Mouse (Mus musculus) midbrain, embryonic 12.5 days (tissue): Measurements from ENCODE around the gene Gimap4. TPM values are rescaled to one million over a fixed set of nuclear protein-coding genes. Genes with fewer than 3 reads are reported as not detected.

Experiments
- polyA plus RNA-seq: library from polyadenylated mRNA; unstranded; fragments of >200 nt; fragmentation: Nextera tagmentation; extraction: Ambion mirVana; gene quantifications from 2 replicates; pipeline ENCODE4 v1.2.1, GENCODE M21; 2016

The Gimap4 gene
- polyA plus RNA-seq, 1 experiment from 2014 or later: 2.3 TPM

Other genes with a start within 250 kb of the Gimap4 start
- gene Zfp467, start 238.7 kb upstream of the Gimap4 start, polyA plus RNA-seq: 19.9 and 22.9 TPM in 2 replicates
- gene Sspo, start 236.3 kb upstream of the Gimap4 start, polyA plus RNA-seq: 0.10 and 0.22 TPM in 2 replicates
- gene Atp6v0e2, start 146.9 kb upstream of the Gimap4 start, polyA plus RNA-seq: 85.7 and 89.9 TPM in 2 replicates
- gene Lrrc61, start 129.8 kb upstream of the Gimap4 start, polyA plus RNA-seq: 18.1 and 22.3 TPM in 2 replicates
- 1.7 and 3.1 TPM in 2 replicates for gene Rarres2, start 111.8 kb upstream of the Gimap4 start, polyA plus RNA-seq
- not detected in 2 replicates for gene Gm45021, start 94.9 kb upstream of the Gimap4 start, polyA plus RNA-seq
- gene Repin1, start 90.7 kb upstream of the Gimap4 start, polyA plus RNA-seq: 50.1 and 54.1 TPM in 2 replicates
- 0.65 TPM in 1 of 2 replicates, not detected in the other for gene Gm44965, start 90.6 kb upstream of the Gimap4 start, polyA plus RNA-seq
- gene Zfp775, start 82.5 kb upstream of the Gimap4 start, polyA plus RNA-seq: 13.3 and 15.7 TPM in 2 replicates
- 1.4 and 1.5 TPM in 2 replicates for gene AI854703, start 57.8 kb upstream of the Gimap4 start, polyA plus RNA-seq
- 0.45 and 0.77 TPM in 2 replicates for gene Gimap8, start 37.3 kb upstream of the Gimap4 start, polyA plus RNA-seq
- gene Gimap9, start 8.4 kb upstream of the Gimap4 start, polyA plus RNA-seq: 1.7 and 2.6 TPM in 2 replicates
- gene Gimap6, start 23.7 kb downstream of the Gimap4 start, polyA plus RNA-seq: 5.7 and 6.9 TPM in 2 replicates
- not detected in 2 replicates for gene Gm28053, start 34.1 kb downstream of the Gimap4 start, polyA plus RNA-seq
- not detected in 2 replicates for gene Gimap7, start 34.1 kb downstream of the Gimap4 start, polyA plus RNA-seq
- 5.0 and 5.5 TPM in 2 replicates for gene Gimap1, start 54.5 kb downstream of the Gimap4 start, polyA plus RNA-seq
- 0.87 and 0.97 TPM in 2 replicates for gene Gimap5, start 61.6 kb downstream of the Gimap4 start, polyA plus RNA-seq
- gene Gimap3, start 86.3 kb downstream of the Gimap4 start, polyA plus RNA-seq: not detected in 2 replicates
- 18.5 and 18.6 TPM in 2 replicates for gene Tmem176a, start 156.4 kb downstream of the Gimap4 start, polyA plus RNA-seq
- gene Tmem176b, start 156.9 kb downstream of the Gimap4 start, polyA plus RNA-seq: 64.5 and 86.7 TPM in 2 replicates
- not detected in 2 replicates for gene Aoc1, start 188.3 kb downstream of the Gimap4 start, polyA plus RNA-seq
- not detected in 2 replicates for gene 1600015I10Rik, start 245.3 kb downstream of the Gimap4 start, polyA plus RNA-seq